Mouse (Mus musculus) urinary bladder, postnatal 36 days (tissue): ENCODE results near the gene Gm29094.
"Not testable (repeated sequence)": the region's sequence is repeated elsewhere in the genome, so short reads cannot be mapped to it uniquely, and the experiment has no call there.

Experiments
- DNase-seq, 2 experiments: peaks; one replicate each; pipeline ENCODE4 v3.0.0; 2022; ENCODE audit warnings: low spot score in 2 of 2, mixed read lengths in 1 of 2

Gm29094 gene

DNA sequence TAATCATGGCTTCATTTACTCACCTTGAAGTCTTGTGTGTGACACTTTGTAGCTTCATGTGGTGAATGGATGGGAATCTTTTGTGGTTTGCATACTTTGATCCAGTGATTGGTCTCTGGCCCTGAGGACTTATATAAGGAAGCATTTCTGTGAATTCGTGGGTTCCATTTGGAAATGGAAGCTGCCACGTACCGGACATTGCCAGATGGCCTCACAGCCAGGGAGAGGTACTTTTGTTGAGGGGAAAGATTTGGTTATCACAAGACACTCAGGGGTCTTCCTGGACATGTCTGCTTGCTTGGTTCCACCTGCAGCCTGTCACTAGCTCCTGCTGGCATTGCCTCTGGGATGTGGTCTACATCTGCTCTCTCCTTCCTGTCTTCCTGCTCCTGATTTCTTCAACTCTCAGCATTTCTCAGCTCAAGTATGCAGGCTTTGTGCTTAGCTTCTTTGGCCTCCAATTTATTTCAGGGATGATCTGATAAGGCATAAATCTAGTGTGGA, 41.4 kb downstream of the Gm29094 start:
- not testable (repeated sequence) for DNase-seq

DNA sequence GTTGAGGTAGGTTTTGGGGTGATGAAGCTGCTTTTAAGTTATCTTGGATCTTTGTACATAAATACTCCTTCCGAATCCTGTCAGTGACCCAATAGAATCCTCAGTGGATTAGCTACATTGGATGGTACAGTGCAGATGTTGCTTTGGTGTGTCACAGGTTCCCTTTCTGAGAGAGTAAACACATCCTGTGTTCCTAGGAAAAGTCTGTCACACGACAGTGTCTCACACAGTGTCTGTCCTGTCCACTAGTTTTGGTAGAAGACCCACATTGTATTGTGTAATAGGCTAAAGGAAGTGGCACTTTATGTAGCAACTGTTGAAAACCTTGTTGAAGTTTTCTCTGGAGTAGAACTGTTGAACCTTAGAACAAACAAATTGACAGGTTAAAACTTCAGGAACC, 54.2 kb downstream of the Gm29094 start:
- DNase-seq, result no peak

GRCm38 (mm10) chr9:89256556-89257335, 57.6 kb downstream of the Gm29094 start:
- no peak for DNase-seq

DNA sequence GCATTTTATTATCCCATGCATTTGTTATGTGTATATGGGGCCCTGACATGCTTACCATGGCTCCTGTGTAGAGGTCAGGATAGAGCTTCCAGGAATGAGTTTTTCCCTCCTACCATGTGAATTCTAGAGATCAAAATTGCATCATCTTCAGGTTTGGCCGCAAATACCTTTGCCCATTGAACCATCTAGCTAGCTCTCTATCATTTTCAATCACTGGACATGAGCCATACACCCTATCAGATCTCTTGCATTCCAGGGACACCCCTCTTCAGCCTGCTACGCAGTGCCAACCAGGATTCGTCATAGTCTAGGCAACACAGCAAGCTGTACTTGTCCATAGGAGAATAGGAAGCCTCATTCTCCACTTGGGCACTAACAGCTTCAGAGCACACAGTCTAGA, 64.8 kb downstream of the Gm29094 start:
- no peak for DNase-seq

GRCm38 (mm10) chr9:89264571-89264970, 65.4 kb downstream of the Gm29094 start:
- DNase-seq, result no peak
